Mouse (Mus musculus): ENCODE measurements around the gene 2810006K23Rik.
"Not testable (repeated sequence)": the region's sequence is repeated elsewhere in the genome, so short reads cannot be mapped to it uniquely, and the experiment has no call there.

Gene 2810006K23Rik

GRCm38 (mm10) chr5:124327510-124328364, at the start of gene 2810006K23Rik, which contains the start of gene Mphosph9:
Gene 2810006K23Rik (plus strand): TSS chr5:124328089.
Gene Mphosph9 (minus strand): TSS chr5:124327972.
- peak; percentile 100 for DNase-seq (ENCODE audit: low read depth, low spot score)

GRCm38 (mm10) chr5:124282854-124283253, 45.0 kb upstream of the 2810006K23Rik start:
- no peak for DNase-seq (ENCODE audit: low read depth, low spot score)

GRCm38 (mm10) chr5:124284330-124284729, 43.6 kb upstream of the 2810006K23Rik start:
- DNase-seq (ENCODE audit: low read depth, low spot score): peak; percentile 39

GRCm38 (mm10) chr5:124287616-124288247, 40.2 kb upstream of the 2810006K23Rik start:
- peak; percentile 57 for DNase-seq (ENCODE audit: low read depth, low spot score)

GRCm38 (mm10) chr5:124290216-124290615, 37.7 kb upstream of the 2810006K23Rik start:
- peak; percentile 62 for DNase-seq (ENCODE audit: low read depth, low spot score)

GRCm38 (mm10) chr5:124293967-124294366, 33.9 kb upstream of the 2810006K23Rik start:
- peak; percentile 49 for DNase-seq (ENCODE audit: low read depth, low spot score)

GRCm38 (mm10) chr5:124296475-124296874, 31.4 kb upstream of the 2810006K23Rik start:
- DNase-seq (ENCODE audit: low read depth, low spot score): no peak

- peak; percentile 56 for DNase-seq (ENCODE audit: low read depth, low spot score)
These were observed 28.6 kb upstream of the 2810006K23Rik start for GRCm38 (mm10) chr5:124299307-124299706.

GRCm38 (mm10) chr5:124300132-124300531, 27.8 kb upstream of the 2810006K23Rik start:
- DNase-seq (ENCODE audit: low read depth, low spot score): no peak

- not testable (repeated sequence) for DNase-seq (ENCODE audit: low read depth, low spot score)
These were observed 25.0 kb upstream of the 2810006K23Rik start for GRCm38 (mm10) chr5:124302853-124303252.

- no peak for DNase-seq (ENCODE audit: low read depth, low spot score)
These were observed 18.7 kb upstream of the 2810006K23Rik start for GRCm38 (mm10) chr5:124309155-124309554.

- peak; percentile 24 for DNase-seq (ENCODE audit: low read depth, low spot score)
These were observed 17.8 kb upstream of the 2810006K23Rik start for GRCm38 (mm10) chr5:124310091-124310490.

GRCm38 (mm10) chr5:124315498-124315897, 12.4 kb upstream of the 2810006K23Rik start:
- peak; percentile 69 for DNase-seq (ENCODE audit: low read depth, low spot score)

GRCm38 (mm10) chr5:124315941-124316340, 11.9 kb upstream of the 2810006K23Rik start:
- DNase-seq (ENCODE audit: low read depth, low spot score): peak; percentile 94

- no peak for DNase-seq (ENCODE audit: low read depth, low spot score)
These were observed 10.2 kb upstream of the 2810006K23Rik start for GRCm38 (mm10) chr5:124317648-124318047.

GRCm38 (mm10) chr5:124326829-124327228, 1.1 kb upstream of the 2810006K23Rik start:
- DNase-seq (ENCODE audit: low read depth, low spot score): no peak

GRCm38 (mm10) chr5:124330086-124330485, 2.2 kb downstream of the 2810006K23Rik start:
- DNase-seq (ENCODE audit: low read depth, low spot score): no peak

GRCm38 (mm10) chr5:124334392-124334791, 6.5 kb downstream of the 2810006K23Rik start:
- peak; percentile 95 for DNase-seq (ENCODE audit: low read depth, low spot score)

- DNase-seq (ENCODE audit: low read depth, low spot score): no peak
These were observed 9.2 kb downstream of the 2810006K23Rik start for GRCm38 (mm10) chr5:124337103-124337502.

- peak; percentile 82 for DNase-seq (ENCODE audit: low read depth, low spot score)
These were observed 10.0 kb downstream of the 2810006K23Rik start for GRCm38 (mm10) chr5:124337909-124338308.

GRCm38 (mm10) chr5:124338791-124339190, 10.9 kb downstream of the 2810006K23Rik start:
- peak; percentile 78 for DNase-seq (ENCODE audit: low read depth, low spot score)

- DNase-seq (ENCODE audit: low read depth, low spot score): not testable (repeated sequence)
These were observed 14.0 kb downstream of the 2810006K23Rik start for GRCm38 (mm10) chr5:124341753-124342339.
